14 mouse cellular contexts compared by ENCODE assay signal in the genomic region with DNA sequence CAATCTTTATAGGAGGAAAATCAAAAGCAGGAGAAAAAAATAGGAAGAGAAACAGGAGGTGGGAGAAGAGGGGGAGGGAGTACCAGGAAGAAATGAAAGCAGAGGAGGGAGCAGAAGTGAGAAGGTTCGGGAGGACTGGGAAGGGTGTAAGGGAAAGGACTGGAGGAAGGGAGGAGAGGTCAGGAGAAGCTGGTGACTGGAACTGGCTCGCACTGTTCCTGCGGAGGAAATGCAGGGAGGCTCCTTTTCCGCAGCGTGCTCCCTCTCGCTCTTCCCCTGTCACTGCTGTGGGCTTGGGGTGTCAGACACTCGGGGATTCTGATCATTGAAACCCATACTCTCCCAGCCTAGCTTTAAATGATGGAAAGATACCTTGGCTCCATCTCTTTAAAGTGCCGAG. TPM values are rescaled to one million over a fixed set of nuclear protein-coding genes. Genes with fewer than 3 reads are reported as not detected.
DNase-seq lines count a peak whose midpoint lies in the region; ATAC-seq and TF ChIP-seq lines count a peak whose summit lies in the region.
"Had no signal": no experiment of that assay in that cellular context is flagged by ENCODE, and none has a peak within 500 bp of the region (broad histone marks: within the 10 kb centered on the region; RNA-seq: fewer than 3 reads in every experiment).

No protein-coding gene starts in this region.

- no peaks in the 10 kb centered on the region for H3K9me3 ChIP-seq in kidney, embryonic 15.5 days (replicated peaks)
- no peaks in the 10 kb centered on the region for H3K9me3 ChIP-seq in stomach, embryonic 16.5 days (replicated peaks; ENCODE audit: control insufficient read depth, low read length)
- no peaks in the 10 kb centered on the region for H3K9me3 ChIP-seq in stomach, postnatal 0 days (ENCODE audit: control insufficient read depth, low read length)
- H3K9me3 ChIP-seq: midbrain, embryonic 10.5 days had no signal

- peak; percentile 59; the same call in 1 of the 2 replicates for ATAC-seq in kidney, embryonic 15.5 days (replicated peaks; ENCODE audit: low FRiP score)
- ATAC-seq in stomach, embryonic 16.5 days (ENCODE audit: insufficient read depth, low FRiP score) = no peak
- no peak for ATAC-seq in stomach, postnatal 0 days (ENCODE audit: low FRiP score, low TSS enrichment)

- H3K27me3 ChIP-seq in kidney, embryonic 15.5 days = no peaks in the 10 kb centered on the region
- no peaks in the 10 kb centered on the region for H3K27me3 ChIP-seq in stomach, embryonic 16.5 days (ENCODE audit: control insufficient read depth, insufficient read depth, low read length)
- H3K27me3 ChIP-seq in stomach, postnatal 0 days (ENCODE audit: control insufficient read depth, insufficient read depth, low read length) = no peaks in the 10 kb centered on the region

- H3K4me2 ChIP-seq in kidney, embryonic 15.5 days = no peak overlapping the region
- H3K4me2 ChIP-seq in stomach, embryonic 16.5 days (ENCODE audit: low read depth, low read length) = 0 out of 2 replicates have a peak overlapping the region, but pooled peaks have one; percentile 10
- H3K4me2 ChIP-seq in stomach, postnatal 0 days (replicated peaks; ENCODE audit: low read depth) = no peak overlapping the region
- H3K4me2 ChIP-seq: hindbrain, embryonic 14.5 days had no signal

- H3K4me1 ChIP-seq in kidney, embryonic 15.5 days = peaks cover 28% of the 10 kb centered on the region
- H3K4me1 ChIP-seq in stomach, embryonic 16.5 days (ENCODE audit: control insufficient read depth, insufficient read depth, low read length) = peaks cover 16% of the 10 kb centered on the region
- H3K4me1 ChIP-seq in stomach, postnatal 0 days (replicated peaks; ENCODE audit: control insufficient read depth, insufficient read depth) = peaks cover 3% of the 10 kb centered on the region
- H3K4me1 ChIP-seq: midbrain, embryonic 10.5 days had no signal

- H3K4me3 ChIP-seq in kidney, embryonic 15.5 days (replicated peaks) = no peak overlapping the region
- no peak overlapping the region for H3K4me3 ChIP-seq in stomach, embryonic 16.5 days (replicated peaks; ENCODE audit: low read length)
- no peak overlapping the region for H3K4me3 ChIP-seq in stomach, postnatal 0 days (ENCODE audit: low read depth, low read length)
- H3K4me3 ChIP-seq: gastrocnemius, adult 2 months; midbrain, embryonic 10.5 days had no signal

- TF ChIP-seq EP300 in stomach, postnatal 0 days (optimal IDR thresholded peaks at IDR 0.05) = no peak

- no peak for TF ChIP-seq CTCF in stomach, postnatal 0 days (IDR thresholded peaks at IDR 0.05; ENCODE audit: low read depth)

- DNase-seq in heart, adult 11 months = peak; percentile 94
- no peak for DNase-seq in heart, postnatal 4 days
- no peak for DNase-seq in kidney, postnatal 4 days
- DNase-seq in stomach, postnatal 0 days (ENCODE audit: low spot score) = no peak
- no peak for DNase-seq in urinary bladder, postnatal 4 days (ENCODE audit: low spot score in 2 of 2)
- DNase-seq in gastrocnemius, adult 8-10 months (ENCODE audit: low spot score in 2 of 2) = no peak
- DNase-seq: adrenal gland, adult 2 months; cerebellum, adult 8-10 months; gastrocnemius, adult 2 months had no signal

- no peaks in the 10 kb centered on the region for H3K36me3 ChIP-seq in kidney, embryonic 15.5 days
- H3K36me3 ChIP-seq in stomach, embryonic 16.5 days (ENCODE audit: control insufficient read depth, insufficient read depth, low read length) = no peaks in the 10 kb centered on the region
- no peaks in the 10 kb centered on the region for H3K36me3 ChIP-seq in stomach, postnatal 0 days (ENCODE audit: control insufficient read depth, insufficient read depth, low read length)
- H3K36me3 ChIP-seq: midbrain, embryonic 10.5 days had no signal

- H3K27ac ChIP-seq in kidney, embryonic 15.5 days = peak overlapping the region; percentile 30; the same call in 1 of the 2 replicates
- no peak overlapping the region for H3K27ac ChIP-seq in stomach, embryonic 16.5 days (ENCODE audit: low read length)
- no peak overlapping the region for H3K27ac ChIP-seq in stomach, postnatal 0 days (replicated peaks)
- H3K27ac ChIP-seq: hindbrain, embryonic 14.5 days; macrophage; midbrain, embryonic 10.5 days had no signal

- H3K9ac ChIP-seq in kidney, embryonic 15.5 days = no peak overlapping the region
- no peak overlapping the region for H3K9ac ChIP-seq in stomach, embryonic 16.5 days (ENCODE audit: low read length)
- H3K9ac ChIP-seq in stomach, postnatal 0 days (ENCODE audit: low read length) = no peak overlapping the region
- H3K9ac ChIP-seq: hindbrain, embryonic 14.5 days had no signal

- WGBS in kidney, embryonic 15.5 days = 59% methylated on average over 8 of the region's 8 CpGs
- 75% methylated on average over 8 of the region's 8 CpGs for WGBS in stomach, embryonic 16.5 days
- 79% methylated on average over 8 of the region's 8 CpGs for WGBS in stomach, postnatal 0 days

RNA-seq across cellular contexts. Expression of a gene that starts 2.2 kb away (rescaled TPM):
- 1 to 10 TPM; 9.8 TPM for total RNA-seq in heart, postnatal 4 days (2021)
- polyA plus RNA-seq in kidney, embryonic 15.5 days (2015; fragmentation: Nextera tagmentation; extraction: Ambion mirVana) = 4.6 and 5.0 TPM in 2 replicates
- polyA plus RNA-seq in stomach, embryonic 16.5 days (2015; fragmentation: Nextera tagmentation; extraction: Ambion mirVana) = 11.4 and 12.3 TPM in 2 replicates
- polyA plus RNA-seq in stomach, postnatal 0 days (2015; fragmentation: Nextera tagmentation; extraction: Ambion mirVana) = 7.3 TPM in 2 replicates
- total RNA-seq in gastrocnemius, adult 8-10 months (2022) = 1 to 10 TPM; 1.3 to 3.0 (median 2.0) TPM
